Mouse (Mus musculus) bone marrow macrophage, adult 2 months (primary cell): ENCODE measurements around the gene Prr12.

Source experiments
- CTCF ChIP-seq: IDR thresholded peaks from 2 replicates; pipeline ENCODE4 v1.5.1; 2012; ENCODE audit warnings: low read depth, mild to moderate bottlenecking, low read length, moderate library complexity
- POLR2A ChIP-seq: IDR thresholded peaks from 2 replicates; pipeline ENCODE4 v1.6.1; 2012; ENCODE audit warnings: mild to moderate bottlenecking, low read depth, low read length, borderline replicate concordance

- TF ChIP-seq CTCF (no peak), POLR2A (no peak)
These were observed 1.1 kb downstream of the Prr12 start for GRCm38 (mm10) chr7:45051601-45051974.
